In the genomic region with DNA sequence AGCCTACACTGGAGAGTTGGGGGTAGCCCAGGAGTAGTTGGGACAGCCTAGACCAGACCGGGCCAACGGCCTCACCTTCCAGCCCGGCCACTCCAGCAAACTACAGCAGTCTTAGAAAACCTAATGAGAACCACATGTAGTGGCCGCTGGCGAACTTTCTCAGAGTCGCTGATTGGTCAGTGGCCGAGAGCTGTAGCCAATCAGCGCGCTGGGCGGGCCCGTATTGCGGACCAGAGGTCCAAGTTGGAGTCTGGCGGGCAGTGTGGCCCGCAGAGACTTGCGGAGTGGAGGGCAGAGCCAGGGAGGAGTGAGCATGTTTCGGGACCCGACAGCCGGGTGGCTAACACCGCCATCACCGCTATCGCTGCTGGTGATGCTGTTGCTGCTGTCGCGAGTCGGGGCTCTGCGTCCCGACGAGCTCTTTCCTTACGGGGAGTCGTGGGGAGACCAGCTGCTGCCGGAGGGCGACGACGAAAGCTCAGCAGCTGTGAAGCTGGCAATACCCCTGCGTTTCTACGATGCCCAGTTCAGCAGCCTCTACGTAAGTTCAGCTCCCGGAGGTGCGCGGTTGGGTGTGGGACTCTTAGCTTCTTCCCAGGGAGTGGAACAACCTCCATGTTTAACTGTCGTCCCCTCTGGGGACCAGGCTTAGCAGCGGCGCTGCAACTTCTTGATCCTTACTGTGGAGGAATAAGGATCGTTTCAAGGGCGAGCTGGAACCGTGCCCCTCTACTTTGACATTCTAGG, we compare ENCODE assay signal across 7 mouse cellular contexts. TPM values are rescaled to one million over a fixed set of nuclear protein-coding genes. Genes with fewer than 3 reads are reported as not detected.
DNase-seq lines count a peak whose midpoint lies in the region; ATAC-seq and TF ChIP-seq lines count a peak whose summit lies in the region.

Gene Nid2 (plus strand): TSS at position 241 of the 747 bp plus-strand sequence.

- peak within 1 kb of the TSS; percentile 76 for H3K9ac ChIP-seq in embryonic facial prominence, embryonic 13.5 days
- peak within 1 kb of the TSS; percentile 62 for H3K9ac ChIP-seq in limb, embryonic 14.5 days (ENCODE audit: low read depth, low read length, severe bottlenecking)
- peak within 1 kb of the TSS; percentile 44 for H3K9ac ChIP-seq in midbrain, embryonic 15.5 days

- WGBS in embryonic facial prominence, embryonic 13.5 days = 0% methylated on average over 45 of the region's 45 CpGs
- WGBS in kidney, adult 2 months = under 1% methylated on average over 45 of the region's 45 CpGs
- WGBS in limb, embryonic 14.5 days = under 1% methylated on average over 39 of the region's 45 CpGs
- under 1% methylated on average over 45 of the region's 45 CpGs for WGBS in midbrain, embryonic 15.5 days
- 1% methylated on average over 45 of the region's 45 CpGs for WGBS in spleen, adult 2 months

- peak; percentile 47 for TF ChIP-seq POLR2A in kidney, adult 2 months (IDR thresholded peaks at IDR 0.05; ENCODE audit: low read depth, low read length)
- 0 out of 2 replicates have a peak, but pooled peaks have one; percentile 41 for TF ChIP-seq POLR2A in limb, embryonic 14.5 days (IDR thresholded peaks at IDR 0.05; ENCODE audit: borderline replicate concordance, extremely low read depth, insufficient read depth, insufficient read length)
- TF ChIP-seq POLR2A in spleen, adult 2 months (IDR thresholded peaks at IDR 0.05; ENCODE audit: low read depth, low read length) = no peak

- H3K4me2 ChIP-seq in embryonic facial prominence, embryonic 13.5 days = peak within 1 kb of the TSS; percentile 79
- H3K4me2 ChIP-seq in limb, embryonic 14.5 days (replicated peaks; ENCODE audit: low read depth, low read length, severe bottlenecking) = peak within 1 kb of the TSS; percentile 88
- H3K4me2 ChIP-seq in midbrain, embryonic 15.5 days = peak within 1 kb of the TSS; percentile 98

- H3K27ac ChIP-seq in embryonic facial prominence, embryonic 13.5 days = peak within 1 kb of the TSS; percentile 95
- H3K27ac ChIP-seq in kidney, adult 2 months (ENCODE audit: insufficient read depth, low read depth, low read length) = peak within 1 kb of the TSS; percentile 36; the same call in 1 of the 2 replicates
- peak within 1 kb of the TSS; percentile 90 for H3K27ac ChIP-seq in limb, embryonic 14.5 days (replicated peaks; ENCODE audit: low read depth, low read length)
- H3K27ac ChIP-seq in midbrain, embryonic 15.5 days = no peak within 1 kb of the TSS
- H3K27ac ChIP-seq in spleen, adult 2 months (ENCODE audit: insufficient read depth, low read length) = no peak within 1 kb of the TSS; the same call in 1 of the 2 replicates

- peaks cover 6% of the 10 kb centered on the region for H3K27me3 ChIP-seq in embryonic facial prominence, embryonic 13.5 days
- no peaks in the 10 kb centered on the region for H3K27me3 ChIP-seq in kidney, adult 2 months (replicated peaks; ENCODE audit: control insufficient read depth, insufficient read depth, low read length)
- H3K27me3 ChIP-seq in limb, embryonic 14.5 days (ENCODE audit: control insufficient read depth, insufficient read depth, low read length) = no peaks in the 10 kb centered on the region
- peaks cover 34% of the 10 kb centered on the region for H3K27me3 ChIP-seq in midbrain, embryonic 15.5 days (replicated peaks)
- H3K27me3 ChIP-seq in spleen, adult 2 months (ENCODE audit: control insufficient read depth, insufficient read depth, low read length) = peaks cover 7% of the 10 kb centered on the region; the same call in 1 of the 2 replicates

- H3K4me1 ChIP-seq in embryonic facial prominence, embryonic 13.5 days = peaks cover 21% of the 10 kb centered on the region
- no peaks in the 10 kb centered on the region for H3K4me1 ChIP-seq in kidney, adult 2 months (ENCODE audit: control insufficient read depth, insufficient read depth, low read length)
- peaks cover 20% of the 10 kb centered on the region for H3K4me1 ChIP-seq in limb, embryonic 14.5 days (ENCODE audit: control insufficient read depth, insufficient read depth, low read length)
- peaks cover 22% of the 10 kb centered on the region for H3K4me1 ChIP-seq in midbrain, embryonic 15.5 days
- H3K4me1 ChIP-seq in spleen, adult 2 months (ENCODE audit: control insufficient read depth, insufficient read depth, insufficient read length) = peaks cover 9% of the 10 kb centered on the region

- no peak for TF ChIP-seq CTCF in kidney, adult 2 months (conservative IDR thresholded peaks at IDR 0.05; ENCODE audit: insufficient read depth, insufficient read length, low read depth, low read length)
- no peak for TF ChIP-seq CTCF in spleen, adult 2 months (IDR thresholded peaks at IDR 0.05; ENCODE audit: extremely low read depth, insufficient read depth, insufficient read length, insufficient replicate concordance)

- H3K4me3 ChIP-seq in embryonic facial prominence, embryonic 13.5 days = peak within 1 kb of the TSS; percentile 61
- H3K4me3 ChIP-seq in kidney, adult 2 months (ENCODE audit: insufficient read depth, low read depth, low read length) = peak within 1 kb of the TSS; percentile 77
- peak within 1 kb of the TSS; percentile 61 for H3K4me3 ChIP-seq in limb, embryonic 14.5 days (replicated peaks; ENCODE audit: low read length)
- H3K4me3 ChIP-seq in midbrain, embryonic 15.5 days = peak within 1 kb of the TSS; percentile 59
- H3K4me3 ChIP-seq in spleen, adult 2 months (ENCODE audit: extremely low read depth, insufficient read depth, insufficient read length) = peak within 1 kb of the TSS; percentile 70

- ATAC-seq in embryonic facial prominence, embryonic 13.5 days (ENCODE audit: insufficient number of reproducible peaks, insufficient read depth, low FRiP score, low TSS enrichment, low read depth) = peak; percentile 92
- peak; percentile 95 for ATAC-seq in limb, embryonic 14.5 days (ENCODE audit: low FRiP score, low read depth)
- ATAC-seq in midbrain, embryonic 15.5 days (replicated peaks) = peak; percentile 96

- peak; percentile 92 for DNase-seq in adrenal gland, postnatal 36 days
- peak; percentile 89 for DNase-seq in heart, adult 8-10 months (ENCODE audit: low spot score)
- DNase-seq in kidney, adult 2 months = peak; percentile 96
- DNase-seq in limb, embryonic 14.5 days (ENCODE audit: low spot score) = peak; percentile 97
- peak; percentile 14 to 50 for DNase-seq in spleen, adult 2 months (ENCODE audit: low read depth in 1 of 2, low spot score in 2 of 2)

- H3K36me3 ChIP-seq in embryonic facial prominence, embryonic 13.5 days = no peaks in the 10 kb centered on the region
- H3K36me3 ChIP-seq in kidney, adult 2 months (ENCODE audit: control insufficient read depth, insufficient read depth, low read length) = no peaks in the 10 kb centered on the region
- peaks cover 9% of the 10 kb centered on the region; the same call in 1 of the 2 replicates for H3K36me3 ChIP-seq in limb, embryonic 14.5 days (ENCODE audit: control insufficient read depth, insufficient read depth, low read length)
- H3K36me3 ChIP-seq in midbrain, embryonic 15.5 days (replicated peaks) = no peaks in the 10 kb centered on the region
- H3K36me3 ChIP-seq in spleen, adult 2 months (ENCODE audit: control insufficient read depth, insufficient read depth, low read length) = no peaks in the 10 kb centered on the region

- no peaks in the 10 kb centered on the region for H3K9me3 ChIP-seq in embryonic facial prominence, embryonic 13.5 days
- H3K9me3 ChIP-seq in limb, embryonic 14.5 days (ENCODE audit: control insufficient read depth, low read length) = no peaks in the 10 kb centered on the region
- no peaks in the 10 kb centered on the region for H3K9me3 ChIP-seq in midbrain, embryonic 15.5 days

RNA-seq across cellular contexts. Expression of gene Nid2, which starts in this region (rescaled TPM):
- total RNA-seq in adrenal gland, postnatal 36 days (2021) = 10 to 100 TPM; 24.8 to 32.8 TPM
- 56.4 and 64.8 TPM in 2 replicates for polyA plus RNA-seq in embryonic facial prominence, embryonic 13.5 days (2015; fragmentation: Nextera tagmentation; extraction: Ambion mirVana)
- 10 to 100 TPM; 17.5 to 19.7 (median 18.4) TPM for total RNA-seq in heart, adult 8-10 months (2022)
- 17.6 and 21.4 TPM in 2 replicates for polyA plus RNA-seq in kidney, adult 2 months (2012; rRNA removed)
- 87.3 and 105 TPM in 2 replicates for polyA plus RNA-seq in limb, embryonic 14.5 days (2012; rRNA removed)
- polyA plus RNA-seq in limb, embryonic 14.5 days (2014; fragmentation: Nextera tagmentation; extraction: Ambion mirVana) = 107 and 112 TPM in 2 replicates
- 41.0 and 44.4 TPM in 2 replicates for polyA plus RNA-seq in midbrain, embryonic 15.5 days (2015; fragmentation: Nextera tagmentation; extraction: Ambion mirVana)
- polyA plus RNA-seq in spleen, adult 2 months (2012; rRNA removed) = 5.9 and 6.4 TPM in 2 replicates

Comparison
In these comparisons a context has a peak if more than half of its experiments do, and no peak if none do; other contexts are left out.
1. DNase-seq: peak in every context shown above with its lines; median percentile 97 in limb, embryonic 14.5 days; 96 in kidney, adult 2 months; 92 in adrenal gland, postnatal 36 days; 89 in heart, adult 8-10 months; 32 in spleen, adult 2 months.
2. H3K27ac ChIP-seq: peak in embryonic facial prominence, embryonic 13.5 days (single experiment), kidney, adult 2 months (single experiment) and limb, embryonic 14.5 days (single experiment); none in midbrain, embryonic 15.5 days (single experiment) and spleen, adult 2 months (single experiment).
3. Peak in every context shown above with its lines, with median percentiles within 50 percentile points of each other: ATAC-seq, H3K4me2 ChIP-seq, H3K4me3 ChIP-seq and H3K9ac ChIP-seq.